Mouse (Mus musculus) heart, adult 2 months (tissue): ENCODE results near the gene 1700025G04Rik.

ENCODE experiments used
- CTCF ChIP-seq: fragments of 200-600 bp; IDR thresholded peaks from 2 replicates; pipeline ENCODE4 v1.8.1; 2022; ENCODE audit warnings: antibody characterized with exemption, mild to moderate bottlenecking, moderate library complexity
- EP300 ChIP-seq: fragments of 200-500 bp; IDR thresholded peaks from 2 replicates; pipeline ENCODE4 v1.6.1; 2011; ENCODE audit warnings: low read depth, low read length, control low read depth; ENCODE audit not compliant: insufficient read depth
- POLR2A ChIP-seq: fragments of 200-500 bp; IDR thresholded peaks from 2 replicates; pipeline ENCODE4 v1.6.1; 2011; ENCODE audit warnings: mild to moderate bottlenecking, low read depth, low read length, control low read depth; ENCODE audit not compliant: insufficient read depth

DNA sequence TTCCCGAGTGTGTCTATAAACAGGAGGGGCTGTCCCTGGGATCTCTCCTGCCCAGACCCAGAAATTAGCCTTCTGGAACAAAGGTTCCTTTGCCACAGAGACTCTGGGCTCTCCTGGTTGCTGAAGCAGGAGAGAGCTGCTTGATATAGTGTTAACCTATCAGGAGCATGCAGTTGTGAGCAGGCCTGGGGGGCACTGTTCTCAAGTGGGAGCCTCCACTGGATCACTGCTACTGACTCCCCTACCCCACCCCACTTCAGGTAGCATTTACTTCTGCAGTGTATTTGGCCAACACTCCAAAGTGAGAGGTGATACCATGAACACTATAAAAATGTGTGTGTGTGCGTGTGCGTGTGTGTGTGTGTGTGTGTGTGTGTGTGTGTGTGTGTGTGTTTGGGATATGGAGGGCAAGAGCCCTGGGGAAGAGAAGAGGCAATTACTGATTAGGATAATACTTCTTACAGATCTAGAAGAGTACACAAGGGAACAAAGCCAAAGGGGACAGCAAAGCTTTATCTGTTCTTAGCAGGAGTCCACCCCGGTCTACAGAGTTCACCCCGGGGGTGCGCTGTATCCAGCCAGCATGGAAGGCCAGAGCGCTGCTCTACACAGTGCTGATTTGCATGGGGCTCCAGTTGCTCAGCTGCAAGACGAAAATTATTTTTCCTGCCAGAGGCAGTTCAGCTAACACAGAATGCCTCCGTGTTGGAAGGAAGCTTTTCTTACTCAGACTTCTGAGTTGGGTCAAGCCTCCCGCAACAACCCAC lies 145.3 kb downstream of the 1700025G04Rik start:
- TF ChIP-seq CTCF: no peak
- no peak for TF ChIP-seq POLR2A
- TF ChIP-seq EP300: no peak
